Mouse (Mus musculus) CH12.LX (cell line): Measurements from ENCODE around the gene Hibadh. TPM values are rescaled to one million over a fixed set of nuclear protein-coding genes. Genes with fewer than 3 reads are reported as not detected.

Experiments used
- DNase-seq: peaks from one replicate; pipeline ENCODE4 v3.0.0-alpha.2; 2013; ENCODE audit errors: extremely low read depth
- H3K27ac ChIP-seq: 2 replicates; pipeline ENCODE4 v1.5.1; 2012; ENCODE audit warnings: low read depth, mild to moderate bottlenecking, control low read depth, moderate library complexity; ENCODE audit not compliant: insufficient read depth
- H3K27me3 ChIP-seq: replicated peaks from 2 replicates; pipeline ENCODE3; 2012; ENCODE audit warnings: inconsistent platforms
- H3K36me3 ChIP-seq, 2 experiments: replicated peaks in 1 of 2; 2 replicates each; pipeline versions ENCODE3 to v1.6.1; 2012; ENCODE audit warnings: inconsistent platforms in 1 of 2, low read length in 1 of 2, mild to moderate bottlenecking in 1 of 2, mixed read lengths in 1 of 2, moderate library complexity in 1 of 2; ENCODE audit not compliant: control insufficient read depth in 1 of 2, insufficient read depth in 1 of 2
- H3K4me1 ChIP-seq, 2 experiments: 2 replicates each; pipeline ENCODE4 v1.6.1; 2012; ENCODE audit warnings: inconsistent platforms in 1 of 2, moderate library complexity in 1 of 2; ENCODE audit not compliant: insufficient read depth in 2 of 2, control insufficient read depth in 1 of 2
- H3K4me2 ChIP-seq: 2 replicates; pipeline ENCODE4 v1.6.1; 2012; ENCODE audit warnings: low read depth, mild to moderate bottlenecking, control low read depth; ENCODE audit not compliant: poor library complexity, insufficient read depth, severe bottlenecking
- H3K4me3 ChIP-seq, 3 experiments: fragments of 150-350 bp in 1 of 3; sonication (generic) in 1 of 3; replicated peaks in 1 of 3; 2 replicates each; pipeline versions ENCODE3 to v1.5.1; 2011 to 2012; ENCODE audit warnings: low read depth in 2 of 3, low read length in 2 of 3, mild to moderate bottlenecking in 2 of 3, moderate library complexity in 2 of 3, control low read depth in 1 of 3, improper control_type of control experiment in 1 of 3, inconsistent platforms in 1 of 3, mixed read lengths in 1 of 3; ENCODE audit not compliant: poor library complexity in 1 of 3
- H3K79me2 ChIP-seq: replicated peaks from 2 replicates; pipeline ENCODE4 v1.6.1; 2012; ENCODE audit warnings: mild to moderate bottlenecking, moderate library complexity; ENCODE audit not compliant: control insufficient read depth, poor library complexity, insufficient read depth, severe bottlenecking; ENCODE audit errors: extremely low read depth
- H3K9ac ChIP-seq: 2 replicates; pipeline ENCODE4 v1.6.1; 2012; ENCODE audit warnings: low read depth, mild to moderate bottlenecking, control low read depth, moderate library complexity; ENCODE audit not compliant: insufficient read depth
- H3K9me3 ChIP-seq: replicated peaks from 2 replicates; pipeline ENCODE3; 2012; ENCODE audit warnings: low read length, inconsistent platforms, mixed read lengths
- BHLHE40 ChIP-seq: IDR thresholded peaks from 2 replicates; pipeline ENCODE4 v1.6.1; 2011; ENCODE audit warnings: mild to moderate bottlenecking, low read depth, low read length, improper control_type of control experiment
- CHD1 ChIP-seq: IDR thresholded peaks from 2 replicates; pipeline ENCODE4 v1.6.1; 2012; ENCODE audit warnings: low read depth, low read length, improper control_type of control experiment, inconsistent platforms
- ELF1 ChIP-seq: IDR thresholded peaks from 2 replicates; pipeline ENCODE4 v1.6.1; 2014; ENCODE audit warnings: low read depth, mild to moderate bottlenecking, inconsistent platforms, low read length, improper control_type of control experiment
- IRF4 ChIP-seq: IDR thresholded peaks from 2 replicates; pipeline ENCODE4 v1.6.1; 2014; ENCODE audit warnings: low read depth, mild to moderate bottlenecking, inconsistent platforms, low read length, improper control_type of control experiment
- KAT2A ChIP-seq: IDR thresholded peaks from 2 replicates; pipeline ENCODE4 v1.6.1; 2012; ENCODE audit warnings: low read length, improper control_type of control experiment, inconsistent platforms; ENCODE audit not compliant: insufficient replicate concordance
- MAX ChIP-seq: IDR thresholded peaks from 2 replicates; pipeline ENCODE4 v1.6.1; 2011; ENCODE audit warnings: low read length, improper control_type of control experiment
- MAZ ChIP-seq: IDR thresholded peaks from 2 replicates; pipeline ENCODE4 v1.6.1; 2012; ENCODE audit warnings: low read depth, mild to moderate bottlenecking, inconsistent platforms, low read length, improper control_type of control experiment, moderate library complexity
- MYC ChIP-seq: IDR thresholded peaks from 2 replicates; pipeline ENCODE4 v1.6.1; 2011; ENCODE audit warnings: low read depth, mild to moderate bottlenecking, improper control_type of control experiment, low read length
- NRF1 ChIP-seq: IDR thresholded peaks from 2 replicates; pipeline ENCODE4 v1.6.1; 2014; ENCODE audit warnings: low read depth, mild to moderate bottlenecking, inconsistent platforms, low read length, improper control_type of control experiment, moderate library complexity
- POLR2AphosphoS2 ChIP-seq: IDR thresholded peaks from 2 replicates; pipeline ENCODE4 v1.6.1; 2011; ENCODE audit warnings: low read depth, low read length, improper control_type of control experiment
- SIN3A ChIP-seq: IDR thresholded peaks from 2 replicates; pipeline ENCODE4 v1.6.1; 2012; ENCODE audit warnings: low read length, improper control_type of control experiment, inconsistent platforms
- TBP ChIP-seq: conservative IDR thresholded peaks from 2 replicates; pipeline ENCODE4 v1.6.1; 2011; ENCODE audit warnings: low read depth, low read length, improper control_type of control experiment
- UBTF ChIP-seq: IDR thresholded peaks from 2 replicates; pipeline ENCODE4 v1.6.1; 2012; ENCODE audit warnings: low read depth, mild to moderate bottlenecking, inconsistent platforms, low read length, improper control_type of control experiment, moderate library complexity
- USF2 ChIP-seq: conservative IDR thresholded peaks from 2 replicates; pipeline ENCODE4 v1.6.1; 2011; ENCODE audit warnings: low read depth, low read length, improper control_type of control experiment
- ZKSCAN1 ChIP-seq: IDR thresholded peaks from 2 replicates; pipeline ENCODE4 v1.6.1; 2012; ENCODE audit warnings: low read depth, inconsistent platforms, low read length, improper control_type of control experiment, borderline replicate concordance
- ZMIZ1 ChIP-seq: IDR thresholded peaks from 2 replicates; pipeline ENCODE4 v1.6.1; 2012; ENCODE audit warnings: low read depth, mild to moderate bottlenecking, inconsistent platforms, low read length, improper control_type of control experiment
- dilution Hi-C: fragments of 300-500 bp; cut with MboI; formaldehyde crosslinking; loops from 2 replicates; pipeline ENCODE4 v1.14.3; 2020; ENCODE audit warnings: low sequenced_read_pairs; ENCODE audit not compliant: extremely low pct_unique_long_range_greater_than_20kb, extremely low pct_ligation_motif_present
- in situ Hi-C: fragments of 300-500 bp; cut with MboI; formaldehyde crosslinking; loops from 3 replicates; pipeline ENCODE4 v1.14.3; 2019; ENCODE audit warnings: low sequenced_read_pairs, low pct_ligation_motif_present, low pct_unique_long_range_greater_than_20kb, mixed read lengths
- polyA plus RNA-seq: library from polyadenylated mRNA; unstranded; fragments of >175 nt; gene quantifications from 2 replicates; pipeline ENCODE4 v1.2.1, GENCODE M21; 2012; ENCODE audit warnings: low read depth; ENCODE audit not compliant: insufficient read length
- total RNA-seq, 2 experiments: library from RNA; depleted of rRNA; stranded (reverse); fragments of 300-350 nt in 1 of 2; fragments of >200 nt in 1 of 2; gene quantifications; 2 replicates each; pipeline ENCODE4 v1.2.3; 2012 to 2014

The Hibadh gene
- total and polyA plus RNA-seq, 3 experiments = 38.6 to 60.4 (median 44.4) TPM

DNA sequence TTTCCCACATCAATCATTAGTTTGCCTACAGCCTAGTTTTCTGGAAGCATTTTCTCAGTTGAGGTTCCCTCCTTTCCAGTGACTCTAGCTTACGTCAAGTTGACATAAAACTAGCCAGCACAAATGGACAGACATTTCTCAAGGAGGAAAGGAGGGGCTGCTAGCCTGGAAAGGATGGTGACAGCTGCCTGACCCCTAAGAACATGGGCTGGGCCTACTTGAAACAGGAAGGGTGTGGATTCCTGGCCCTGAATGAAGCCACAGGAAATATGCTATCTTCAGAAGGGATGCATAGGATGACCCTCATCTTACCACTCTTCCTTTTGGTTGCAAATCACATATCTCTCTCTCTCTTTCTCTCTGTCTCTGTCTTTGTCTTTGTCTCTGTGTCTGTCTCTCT is 138.7 kb downstream of the Hibadh start:
- dilution Hi-C loops (no loop called here), in situ Hi-C loops (no loop called here)
- no peaks in the 10 kb centered on the region for H3K36me3 ChIP-seq
- H3K4me1 ChIP-seq = no peaks in the 10 kb centered on the region
- no peak overlapping the region for H3K27ac ChIP-seq
- no peak for DNase-seq
- H3K4me2 ChIP-seq = no peak overlapping the region
- H3K9ac ChIP-seq = no peak overlapping the region
- no peaks in the 10 kb centered on the region for H3K79me2 ChIP-seq
- no peak overlapping the region for H3K4me3 ChIP-seq
- no peaks in the 10 kb centered on the region for H3K9me3 ChIP-seq
- TF ChIP-seq KAT2A (no peak), UBTF (no peak), CHD1 (no peak), MAX (no peak), ZMIZ1 (no peak), NRF1 (no peak), USF2 (no peak), BHLHE40 (no peak), MAZ (no peak), ELF1 (no peak), ZKSCAN1 (no peak), TBP (no peak), MYC (no peak), IRF4 (no peak), SIN3A (no peak), POLR2AphosphoS2 (no peak)
- TF ChIP-seq, all 38 proteins: peak for 0
- H3K27me3 ChIP-seq = no peaks in the 10 kb centered on the region

Other genes starting within 250 kb of the Hibadh start
- gene Tax1bp1, start 73.3 kb upstream of the Hibadh start, total RNA-seq (2012; rRNA removed) = 42.2 and 42.9 TPM in 2 replicates
- 61.6 and 68.3 TPM in 2 replicates for gene Tax1bp1, start 73.3 kb upstream of the Hibadh start, total RNA-seq (2014; rRNA removed)
- 61.7 and 62.6 TPM in 2 replicates for gene Tax1bp1, start 73.3 kb upstream of the Hibadh start, polyA plus RNA-seq